11 mouse cellular contexts compared by ENCODE assay signal in genomic region chr9:89850491-89851282, GRCm38 (mm10). TPM values are rescaled to one million over a fixed set of nuclear protein-coding genes. Genes with fewer than 3 reads are reported as not detected.
DNase-seq lines count a peak whose midpoint lies in the region; ATAC-seq lines count a peak whose summit lies in the region.
"Had no signal": no experiment of that assay in that cellular context is flagged by ENCODE, and none has a peak within 500 bp of the region (broad histone marks: within the 10 kb centered on the region; RNA-seq: fewer than 3 reads in every experiment).

No protein-coding gene starts in this region.

- H3K4me3 ChIP-seq in hindbrain, embryonic 16.5 days (ENCODE audit: low read length) = no peak overlapping the region
- no peak overlapping the region for H3K4me3 ChIP-seq in hindbrain, embryonic 14.5 days (replicated peaks; ENCODE audit: low read length)
- H3K4me3 ChIP-seq: hindbrain, embryonic 13.5 days had no signal

- H3K9ac ChIP-seq in hindbrain, embryonic 16.5 days (ENCODE audit: low read depth, low read length) = no peak overlapping the region
- no peak overlapping the region for H3K9ac ChIP-seq in hindbrain, embryonic 14.5 days
- H3K9ac ChIP-seq: hindbrain, embryonic 13.5 days had no signal

- ATAC-seq in hindbrain, embryonic 16.5 days = peak; percentile 67
- ATAC-seq in hindbrain, embryonic 14.5 days (ENCODE audit: low FRiP score) = no peak
- no peak for ATAC-seq in activated CD4-positive, CD25-positive, alpha-beta regulatory T cell, adult 4 months

- H3K27ac ChIP-seq in hindbrain, embryonic 16.5 days (ENCODE audit: low read depth, low read length) = no peak overlapping the region
- no peak overlapping the region for H3K27ac ChIP-seq in hindbrain, embryonic 14.5 days
- H3K27ac ChIP-seq: hindbrain, embryonic 13.5 days had no signal

- no peaks in the 10 kb centered on the region for H3K36me3 ChIP-seq in hindbrain, embryonic 16.5 days (ENCODE audit: control insufficient read depth, insufficient read depth, low read length)
- H3K36me3 ChIP-seq in hindbrain, embryonic 14.5 days (replicated peaks; ENCODE audit: control insufficient read depth, insufficient read depth) = no peaks in the 10 kb centered on the region
- H3K36me3 ChIP-seq: hindbrain, embryonic 13.5 days had no signal

- H3K9me3 ChIP-seq in hindbrain, embryonic 16.5 days (ENCODE audit: control insufficient read depth, low read length) = no peaks in the 10 kb centered on the region
- H3K9me3 ChIP-seq in hindbrain, embryonic 14.5 days (ENCODE audit: control insufficient read depth, low read length) = no peaks in the 10 kb centered on the region
- H3K9me3 ChIP-seq: hindbrain, embryonic 13.5 days had no signal

- H3K4me1 ChIP-seq in hindbrain, embryonic 16.5 days (ENCODE audit: control insufficient read depth, insufficient read depth, low read depth, low read length) = no peaks in the 10 kb centered on the region
- no peaks in the 10 kb centered on the region for H3K4me1 ChIP-seq in hindbrain, embryonic 14.5 days (replicated peaks; ENCODE audit: control insufficient read depth, insufficient read depth, low read length)
- H3K4me1 ChIP-seq: hindbrain, embryonic 13.5 days had no signal

- 72% methylated on average over 10 of the region's 10 CpGs for WGBS in hindbrain, embryonic 16.5 days
- WGBS in hindbrain, embryonic 14.5 days = 79% methylated on average over 10 of the region's 10 CpGs

- no peak for DNase-seq in hindbrain, embryonic 14.5 days (ENCODE audit: low spot score)
- peak; percentile 85 for DNase-seq in cerebellum, adult 18-20 months
- peak; percentile 77 to 86 for DNase-seq in layer of hippocampus, adult 8-10 months (ENCODE audit: low spot score in 2 of 2)
- peak; percentile 72 for DNase-seq in left cerebral cortex, postnatal 4 days
- DNase-seq in heart, postnatal 10 days = no peak
- no peak for DNase-seq in adrenal gland, postnatal 14 days
- DNase-seq: lung, postnatal 14 days; thymus, adult 18-20 months had no signal

- H3K27me3 ChIP-seq in hindbrain, embryonic 16.5 days (replicated peaks; ENCODE audit: control insufficient read depth, insufficient read depth, low read length) = no peaks in the 10 kb centered on the region
- H3K27me3 ChIP-seq in hindbrain, embryonic 14.5 days (ENCODE audit: control insufficient read depth, insufficient read depth, low read length) = no peaks in the 10 kb centered on the region
- H3K27me3 ChIP-seq: hindbrain, embryonic 13.5 days had no signal

- no peak overlapping the region for H3K4me2 ChIP-seq in hindbrain, embryonic 16.5 days (ENCODE audit: low read length)
- H3K4me2 ChIP-seq in hindbrain, embryonic 14.5 days (replicated peaks) = no peak overlapping the region
- H3K4me2 ChIP-seq: hindbrain, embryonic 13.5 days had no signal

- intact Hi-C loops in left cerebral cortex, postnatal 4 days (cut with DNase I) = no loop called here
- intact Hi-C loops in heart, postnatal 10 days (cut with DNase I) = no loop called here

RNA-seq across cellular contexts. Expression of gene Rasgrf1, which starts 59.0 kb away (rescaled TPM):
- 13.2 and 19.1 TPM in 2 replicates for polyA plus RNA-seq in hindbrain, embryonic 16.5 days (2015; fragmentation: Nextera tagmentation; extraction: Ambion mirVana)
- polyA plus RNA-seq in hindbrain, embryonic 14.5 days (2014; fragmentation: Nextera tagmentation; extraction: Ambion mirVana) = 9.7 and 10.1 TPM in 2 replicates
- 100 to 1,000 TPM; 449 to 518 (median 495) TPM for total RNA-seq in layer of hippocampus, adult 8-10 months (2022)
- 10 to 100 TPM; 18.7 to 29.3 TPM for total RNA-seq in left cerebral cortex, postnatal 4 days (2021)
- not detected for polyA plus RNA-seq in activated CD4-positive, CD25-positive, alpha-beta regulatory T cell, adult 4 months (2017; shearing (Covaris generic))
- not detected for total RNA-seq in heart, postnatal 10 days (2021)
- total RNA-seq in adrenal gland, postnatal 14 days (2021) = 5.3 and 5.7 TPM in 2 replicates

Comparison
In these comparisons a context has a peak if more than half of its experiments do, and no peak if none do; other contexts are left out.
1. DNase-seq: peak in cerebellum, adult 18-20 months (2 of 2), layer of hippocampus, adult 8-10 months (2 of 2) and left cerebral cortex, postnatal 4 days (single experiment); none in hindbrain, embryonic 14.5 days (single experiment), heart, postnatal 10 days (0 of 2) and adrenal gland, postnatal 14 days (single experiment).
2. RNA of gene Rasgrf1, which starts 59.0 kb away (total RNA-seq): 449 to 518 TPM in layer of hippocampus, adult 8-10 months; 18.7 to 29.3 TPM in left cerebral cortex, postnatal 4 days, 5.3 to 5.7 TPM in adrenal gland, postnatal 14 days and not detected in heart, postnatal 10 days; every median in the first group is over 10 times any median in the second.